Mouse (Mus musculus): ENCODE measurements around the gene Eci1.

DNA sequence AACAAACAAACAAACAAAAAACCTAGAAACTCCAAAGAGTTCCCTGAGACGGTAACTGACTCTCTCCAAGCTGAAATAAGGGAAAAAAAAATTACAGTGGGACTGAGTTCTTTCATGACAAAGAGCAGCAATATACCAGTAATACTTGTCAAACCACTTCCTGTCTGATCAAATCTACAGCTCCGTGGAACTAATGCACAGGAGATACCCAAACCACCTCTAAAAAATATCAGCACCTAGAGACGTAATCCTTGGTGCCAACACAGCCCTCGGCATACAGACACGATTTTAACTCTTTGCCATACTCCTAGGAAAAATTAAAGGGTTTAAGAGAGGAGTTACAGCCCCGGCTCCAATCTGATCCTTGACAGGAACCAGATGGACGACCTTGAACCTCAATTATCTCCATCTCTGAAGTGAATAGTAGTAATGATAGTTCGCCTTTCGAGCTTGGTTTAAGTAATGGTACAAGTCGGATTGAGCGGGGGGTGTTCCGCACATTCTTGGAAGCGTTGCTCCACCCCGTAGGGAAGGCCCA, 27.8 kb downstream of the Eci1 start:
- TF ChIP-seq CTCF (IDR thresholded peaks at IDR 0.05; ENCODE audit: borderline replicate concordance, insufficient read depth, low read length) (no peak), POLR2A (IDR thresholded peaks at IDR 0.05; ENCODE audit: low read depth, low read length) (no peak)

Measured in embryonic fibroblast, embryonic 13.5 days (primary cell).